Mouse (Mus musculus) urinary bladder, postnatal 4 days (tissue): ENCODE data around the gene Lsg1.

Experiments
- DNase-seq, 2 experiments: peaks; one replicate each; pipeline ENCODE4 v3.0.0; 2021 to 2022; ENCODE audit warnings: low spot score in 2 of 2

Gene Lsg1

GRCm38 (mm10) chr16:30517666-30518283, 69.6 kb downstream of the Lsg1 start:
- DNase-seq, result no peak

DNA sequence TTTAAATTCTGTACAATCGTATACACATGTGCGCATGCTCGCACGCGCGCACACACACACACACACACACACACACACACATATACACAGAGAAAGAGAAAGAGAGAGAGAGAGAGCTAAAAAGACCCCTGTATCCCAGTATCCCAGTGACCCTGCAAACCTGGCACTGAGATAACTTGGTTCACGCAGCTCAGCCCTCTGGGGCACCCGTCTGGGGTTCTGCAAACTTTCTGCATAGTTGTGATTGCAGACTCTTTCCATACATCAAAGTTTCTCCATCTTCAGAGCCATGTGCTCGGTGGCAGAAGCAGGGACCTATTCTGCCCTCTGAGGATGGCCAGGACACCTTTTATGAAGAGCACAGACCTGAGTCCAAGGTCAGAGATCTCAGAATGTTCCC, 70.4 kb downstream of the Lsg1 start:
- no peak for DNase-seq

- DNase-seq, result no peak
These were observed 72.0 kb downstream of the Lsg1 start for GRCm38 (mm10) chr16:30515418-30515817.

- DNase-seq, result peak in 1 of 2 experiments; percentile 66
These were observed 74.1 kb downstream of the Lsg1 start for GRCm38 (mm10) chr16:30513050-30514024.

- DNase-seq, result no peak
These were observed 74.9 kb downstream of the Lsg1 start for GRCm38 (mm10) chr16:30512375-30513049.

- DNase-seq, result no peak
These were observed 75.6 kb downstream of the Lsg1 start for GRCm38 (mm10) chr16:30511563-30512340.

GRCm38 (mm10) chr16:30510504-30511451, 76.6 kb downstream of the Lsg1 start:
- DNase-seq, result peak; percentile 83 to 88
